8 mouse cellular contexts compared by ENCODE assay signal in genomic region chr5:149079018-149079757, GRCm38 (mm10).
A peak's percentile ranks its signal among the peaks of the same experiment; 100 is the strongest.
DNase-seq lines count a peak whose midpoint lies in the region; ATAC-seq and TF ChIP-seq lines count a peak whose summit lies in the region.

No protein-coding gene starts in this region.

- peak; percentile 81 for TF ChIP-seq EP300 in lung, postnatal 0 days (IDR thresholded peaks at IDR 0.05)

- no peaks in the 10 kb centered on the region for H3K4me1 ChIP-seq in hindbrain, postnatal 0 days (ENCODE audit: insufficient read depth, low read length)
- H3K4me1 ChIP-seq in hindbrain, embryonic 16.5 days (ENCODE audit: control insufficient read depth, insufficient read depth, low read depth, low read length), result no peaks in the 10 kb centered on the region
- no peaks in the 10 kb centered on the region for H3K4me1 ChIP-seq in kidney, embryonic 14.5 days (ENCODE audit: control insufficient read depth, insufficient read depth, low read length)
- H3K4me1 ChIP-seq in lung, postnatal 0 days (ENCODE audit: insufficient read depth, low read depth, low read length), result no peaks in the 10 kb centered on the region

- 27% methylated on average over 18 of the region's 18 CpGs for WGBS in hindbrain, postnatal 0 days
- 25% methylated on average over 18 of the region's 18 CpGs for WGBS in hindbrain, embryonic 16.5 days
- WGBS in kidney, embryonic 14.5 days, result 17% methylated on average over 18 of the region's 18 CpGs
- WGBS in lung, postnatal 0 days, result 14% methylated on average over 18 of the region's 18 CpGs

- no peaks in the 10 kb centered on the region for H3K36me3 ChIP-seq in hindbrain, postnatal 0 days (ENCODE audit: insufficient read depth, low read length)
- H3K36me3 ChIP-seq in hindbrain, embryonic 16.5 days (ENCODE audit: control insufficient read depth, insufficient read depth, low read length), result no peaks in the 10 kb centered on the region
- no peaks in the 10 kb centered on the region for H3K36me3 ChIP-seq in kidney, embryonic 14.5 days (ENCODE audit: control insufficient read depth, insufficient read depth, low read length)
- H3K36me3 ChIP-seq in lung, postnatal 0 days (ENCODE audit: insufficient read depth, low read length), result no peaks in the 10 kb centered on the region

- TF ChIP-seq CTCF in hindbrain, postnatal 0 days (IDR thresholded peaks at IDR 0.05; ENCODE audit: low read depth), result no peak
- peak; percentile 41 for TF ChIP-seq CTCF in lung, postnatal 0 days (IDR thresholded peaks at IDR 0.05)

- no peaks in the 10 kb centered on the region for H3K27me3 ChIP-seq in hindbrain, postnatal 0 days (ENCODE audit: insufficient read depth, low read length)
- H3K27me3 ChIP-seq in hindbrain, embryonic 16.5 days (replicated peaks; ENCODE audit: control insufficient read depth, insufficient read depth, low read length), result no peaks in the 10 kb centered on the region
- no peaks in the 10 kb centered on the region for H3K27me3 ChIP-seq in kidney, embryonic 14.5 days (ENCODE audit: control insufficient read depth, insufficient read depth, low read length)
- H3K27me3 ChIP-seq in lung, postnatal 0 days (replicated peaks; ENCODE audit: insufficient read depth, low read length), result no peaks in the 10 kb centered on the region

- H3K4me2 ChIP-seq in hindbrain, postnatal 0 days (ENCODE audit: low read depth, low read length), result 0 out of 2 replicates have a peak overlapping the region, but pooled peaks have one; percentile 8
- no peak overlapping the region for H3K4me2 ChIP-seq in hindbrain, embryonic 16.5 days (ENCODE audit: low read length)
- no peak overlapping the region for H3K4me2 ChIP-seq in kidney, embryonic 14.5 days (replicated peaks; ENCODE audit: low read depth, low read length)
- H3K4me2 ChIP-seq in lung, postnatal 0 days (replicated peaks; ENCODE audit: low read depth, low read length), result peak overlapping the region; percentile 37

- no peak for DNase-seq in hindbrain, postnatal 0 days (ENCODE audit: low spot score)
- peak; percentile 16 for DNase-seq in embryo, embryonic 11.5 days (ENCODE audit: low read depth, low spot score)
- peak; percentile 83 for DNase-seq in lung, postnatal 0 days (ENCODE audit: low spot score)
- DNase-seq in urinary bladder, postnatal 36 days (ENCODE audit: low spot score in 2 of 2), result peak; percentile 26 to 44
- no peak for DNase-seq in cerebellum, adult 8-10 months
- DNase-seq in B cell, adult 2 months, result no peak

- H3K9ac ChIP-seq in hindbrain, postnatal 0 days (replicated peaks; ENCODE audit: low read length), result no peak overlapping the region
- H3K9ac ChIP-seq in hindbrain, embryonic 16.5 days (ENCODE audit: low read depth, low read length), result no peak overlapping the region
- no peak overlapping the region for H3K9ac ChIP-seq in kidney, embryonic 14.5 days (ENCODE audit: low read depth, low read length)
- no peak overlapping the region for H3K9ac ChIP-seq in lung, postnatal 0 days (replicated peaks; ENCODE audit: low read depth)

- no peak overlapping the region for H3K27ac ChIP-seq in hindbrain, postnatal 0 days
- no peak overlapping the region for H3K27ac ChIP-seq in hindbrain, embryonic 16.5 days (ENCODE audit: low read depth, low read length)
- no peak overlapping the region for H3K27ac ChIP-seq in kidney, embryonic 14.5 days (ENCODE audit: low read depth, low read length)
- peak overlapping the region; percentile 78; the same call in 1 of the 2 replicates for H3K27ac ChIP-seq in lung, postnatal 0 days (ENCODE audit: low read length)

- no peak for ATAC-seq in hindbrain, postnatal 0 days
- no peak for ATAC-seq in hindbrain, embryonic 16.5 days
- ATAC-seq in kidney, embryonic 14.5 days (ENCODE audit: low FRiP score, low TSS enrichment), result 0 out of 2 replicates have a peak, but pooled peaks have one; percentile 20
- peak; percentile 96 for ATAC-seq in lung, postnatal 0 days

- H3K9me3 ChIP-seq in hindbrain, postnatal 0 days (ENCODE audit: low read length), result no peaks in the 10 kb centered on the region
- peaks cover 4% of the 10 kb centered on the region; the same call in 1 of the 2 replicates for H3K9me3 ChIP-seq in hindbrain, embryonic 16.5 days (ENCODE audit: control insufficient read depth, low read length)
- no peaks in the 10 kb centered on the region for H3K9me3 ChIP-seq in kidney, embryonic 14.5 days (ENCODE audit: control insufficient read depth, low read length)
- H3K9me3 ChIP-seq in lung, postnatal 0 days (ENCODE audit: low read length), result no peaks in the 10 kb centered on the region

- no peak overlapping the region for H3K4me3 ChIP-seq in hindbrain, postnatal 0 days (ENCODE audit: low read length)
- no peak overlapping the region for H3K4me3 ChIP-seq in hindbrain, embryonic 16.5 days (ENCODE audit: low read length)
- H3K4me3 ChIP-seq in kidney, embryonic 14.5 days (ENCODE audit: low read length), result no peak overlapping the region
- no peak overlapping the region for H3K4me3 ChIP-seq in lung, postnatal 0 days (ENCODE audit: low read depth, low read length)

Comparison
In these comparisons a context has a peak if more than half of its experiments do, and no peak if none do; other contexts are left out.
1. H3K4me2 ChIP-seq: peak in hindbrain, postnatal 0 days (single experiment) and lung, postnatal 0 days (single experiment); none in hindbrain, embryonic 16.5 days (single experiment) and kidney, embryonic 14.5 days (single experiment).
2. ATAC-seq: peak in kidney, embryonic 14.5 days (single experiment) and lung, postnatal 0 days (single experiment); none in hindbrain, postnatal 0 days (single experiment) and hindbrain, embryonic 16.5 days (single experiment).
3. DNase-seq: peak in embryo, embryonic 11.5 days (single experiment), lung, postnatal 0 days (single experiment) and urinary bladder, postnatal 36 days (2 of 2); none in hindbrain, postnatal 0 days (single experiment), cerebellum, adult 8-10 months (single experiment) and B cell, adult 2 months (0 of 2).